Mouse (Mus musculus) ES-Bruce4 (cell line): ENCODE measurements around the gene Stam2. TPM values are rescaled to one million over a fixed set of nuclear protein-coding genes. Genes with fewer than 3 reads are reported as not detected.

Experiments used
- H3K27ac ChIP-seq: 2 replicates; pipeline ENCODE4 v1.5.1; 2012; ENCODE audit warnings: low read length, inconsistent platforms; ENCODE audit not compliant: insufficient read depth
- H3K27me3 ChIP-seq: 2 replicates; pipeline ENCODE4 v1.6.1; 2012; ENCODE audit warnings: mild to moderate bottlenecking, low read length, inconsistent platforms; ENCODE audit not compliant: control insufficient read depth, poor library complexity, insufficient read depth, severe bottlenecking
- H3K36me3 ChIP-seq: 2 replicates; pipeline ENCODE4 v1.6.1; 2012; ENCODE audit warnings: inconsistent platforms, mild to moderate bottlenecking, low read length, moderate library complexity; ENCODE audit not compliant: control insufficient read depth, poor library complexity, insufficient read depth, severe bottlenecking
- H3K4me1 ChIP-seq: one replicate; pipeline ENCODE4 v1.8.1; 2011; ENCODE audit warnings: low read length; ENCODE audit not compliant: control insufficient read depth, insufficient read depth
- H3K4me3 ChIP-seq: 2 replicates; pipeline ENCODE4 v1.5.1; 2011; ENCODE audit warnings: low read depth, mild to moderate bottlenecking, low read length
- H3K9ac ChIP-seq: 2 replicates; pipeline ENCODE4 v1.6.1; 2012; ENCODE audit warnings: low read depth, mild to moderate bottlenecking, inconsistent platforms; ENCODE audit not compliant: poor library complexity, severe bottlenecking
- H3K9me3 ChIP-seq: replicated peaks from 2 replicates; pipeline ENCODE4 v1.6.1; 2012; ENCODE audit warnings: mild to moderate bottlenecking, low read length, inconsistent platforms; ENCODE audit not compliant: control insufficient read depth, poor library complexity, insufficient read depth, severe bottlenecking
- CTCF ChIP-seq: IDR thresholded peaks from one replicate; pipeline ENCODE4 v1.8.1; 2011; ENCODE audit warnings: low read depth, low read length
- EP300 ChIP-seq: IDR thresholded peaks from 2 replicates; pipeline ENCODE4 v1.6.1; 2011; ENCODE audit warnings: low read depth, low read length; ENCODE audit not compliant: insufficient read depth
- POLR2A ChIP-seq: IDR thresholded peaks from one replicate; pipeline ENCODE4 v1.8.1; 2011; ENCODE audit warnings: low read length; ENCODE audit not compliant: insufficient read depth
- polyA plus RNA-seq: library from polyadenylated mRNA; stranded (reverse); fragments of >200 nt; gene quantifications from 2 replicates; pipeline ENCODE4 v1.2.4, GENCODE M21; 2011; ENCODE audit warnings: low read depth; ENCODE audit not compliant: missing spikeins, insufficient read depth, insufficient read length

Gene Stam2
- polyA plus RNA-seq, result 32.0 and 37.9 TPM in 2 replicates

- H3K27ac ChIP-seq, result 0 out of 2 replicates have a peak within 1 kb of the TSS, but pooled peaks have one; percentile 34
- H3K27me3 ChIP-seq, result no peaks in the 10 kb centered on the region
- TF ChIP-seq POLR2A (peak; percentile 26), EP300 (no peak), CTCF (no peak)
- peak within 1 kb of the TSS; percentile 98 for H3K4me3 ChIP-seq
- no peaks in the 10 kb centered on the region for H3K9me3 ChIP-seq
- peaks cover 2% of the 10 kb centered on the region for H3K4me1 ChIP-seq
- peak within 1 kb of the TSS; percentile 89 for H3K9ac ChIP-seq
- H3K36me3 ChIP-seq, result no peaks in the 10 kb centered on the region
Measured at GRCm38 (mm10) chr2:52742256-52743158, at the start of gene Stam2. Gene Stam2 (minus strand): TSS chr2:52742281.

GRCm38 (mm10) chr2:52785106-52785721 is 43.1 kb upstream of the Stam2 start:
- no peaks in the 10 kb centered on the region for H3K9me3 ChIP-seq
- no peaks in the 10 kb centered on the region for H3K4me1 ChIP-seq
- H3K27me3 ChIP-seq, result no peaks in the 10 kb centered on the region
- no peaks in the 10 kb centered on the region for H3K36me3 ChIP-seq
- no peak overlapping the region for H3K9ac ChIP-seq
- TF ChIP-seq POLR2A (no peak), CTCF (no peak), EP300 (no peak)
- no peak overlapping the region for H3K4me3 ChIP-seq
- no peak overlapping the region for H3K27ac ChIP-seq

- H3K4me3 ChIP-seq, result no peak overlapping the region
- no peaks in the 10 kb centered on the region for H3K4me1 ChIP-seq
- no peak for TF ChIP-seq EP300
- TF ChIP-seq POLR2A, result no peak
- TF ChIP-seq CTCF, result no peak
- no peaks in the 10 kb centered on the region for H3K36me3 ChIP-seq
- no peak overlapping the region for H3K27ac ChIP-seq
- no peak overlapping the region for H3K9ac ChIP-seq
- no peaks in the 10 kb centered on the region; the same call in 1 of the 2 replicates for H3K27me3 ChIP-seq
- no peaks in the 10 kb centered on the region; the same call in 1 of the 2 replicates for H3K9me3 ChIP-seq
Measured at GRCm38 (mm10) chr2:52779987-52780386, 37.9 kb upstream of the Stam2 start.

DNA sequence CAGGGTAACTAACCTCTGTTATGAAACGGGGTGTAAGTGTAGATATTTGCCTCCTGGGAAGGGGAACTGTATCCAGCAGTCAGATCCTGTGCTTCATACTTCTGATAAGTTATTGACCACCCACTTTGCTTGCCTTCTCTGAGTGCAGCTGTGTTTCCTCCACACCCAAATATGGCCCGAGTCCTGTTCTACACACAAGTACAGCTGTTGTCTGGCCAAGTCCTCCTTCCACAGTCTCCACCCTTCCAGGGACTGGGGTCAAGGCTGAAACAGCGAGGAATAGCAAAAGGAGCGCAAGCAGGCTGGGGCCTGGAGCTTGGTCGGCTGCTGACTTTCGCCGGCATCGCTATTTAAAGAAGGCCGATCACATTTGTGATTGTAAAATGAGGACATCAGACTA is 37.3 kb upstream of the Stam2 start:
- TF ChIP-seq EP300, result no peak
- no peak for TF ChIP-seq CTCF
- TF ChIP-seq POLR2A, result no peak

GRCm38 (mm10) chr2:52777839-52778238 is 35.8 kb upstream of the Stam2 start:
- TF ChIP-seq CTCF (no peak), POLR2A (no peak), EP300 (no peak)
- no peak overlapping the region for H3K9ac ChIP-seq
- no peak overlapping the region for H3K27ac ChIP-seq

More for the DNA sequence above, 37.3 kb upstream of the Stam2 start:
- Histone ChIP-seq H3K27me3 (no peaks in the 10 kb centered on the region; the same call in 1 of the 2 replicates), H3K27ac (no peak overlapping the region), H3K9me3 (no peaks in the 10 kb centered on the region; the same call in 1 of the 2 replicates), H3K4me3 (no peak overlapping the region), H3K36me3 (no peaks in the 10 kb centered on the region), H3K9ac (no peak overlapping the region), H3K4me1 (no peaks in the 10 kb centered on the region)

GRCm38 (mm10) chr2:52774373-52774772 is 32.3 kb upstream of the Stam2 start:
- no peaks in the 10 kb centered on the region; the same call in 1 of the 2 replicates for H3K9me3 ChIP-seq
- H3K27me3 ChIP-seq, result no peaks in the 10 kb centered on the region; the same call in 1 of the 2 replicates
- H3K4me1 ChIP-seq, result no peaks in the 10 kb centered on the region
- no peaks in the 10 kb centered on the region for H3K36me3 ChIP-seq
- TF ChIP-seq POLR2A (no peak), EP300 (no peak), CTCF (no peak)
- no peak overlapping the region for H3K27ac ChIP-seq
- H3K4me3 ChIP-seq, result no peak overlapping the region
- H3K9ac ChIP-seq, result no peak overlapping the region

More at GRCm38 (mm10) chr2:52777839-52778238, 35.8 kb upstream of the Stam2 start:
- Histone ChIP-seq H3K4me3 (no peak overlapping the region), H3K4me1 (no peaks in the 10 kb centered on the region), H3K36me3 (no peaks in the 10 kb centered on the region), H3K9me3 (no peaks in the 10 kb centered on the region; the same call in 1 of the 2 replicates), H3K27me3 (no peaks in the 10 kb centered on the region; the same call in 1 of the 2 replicates)
